Mouse (Mus musculus): ENCODE results near the gene Cdh22.

The Cdh22 gene

DNA sequence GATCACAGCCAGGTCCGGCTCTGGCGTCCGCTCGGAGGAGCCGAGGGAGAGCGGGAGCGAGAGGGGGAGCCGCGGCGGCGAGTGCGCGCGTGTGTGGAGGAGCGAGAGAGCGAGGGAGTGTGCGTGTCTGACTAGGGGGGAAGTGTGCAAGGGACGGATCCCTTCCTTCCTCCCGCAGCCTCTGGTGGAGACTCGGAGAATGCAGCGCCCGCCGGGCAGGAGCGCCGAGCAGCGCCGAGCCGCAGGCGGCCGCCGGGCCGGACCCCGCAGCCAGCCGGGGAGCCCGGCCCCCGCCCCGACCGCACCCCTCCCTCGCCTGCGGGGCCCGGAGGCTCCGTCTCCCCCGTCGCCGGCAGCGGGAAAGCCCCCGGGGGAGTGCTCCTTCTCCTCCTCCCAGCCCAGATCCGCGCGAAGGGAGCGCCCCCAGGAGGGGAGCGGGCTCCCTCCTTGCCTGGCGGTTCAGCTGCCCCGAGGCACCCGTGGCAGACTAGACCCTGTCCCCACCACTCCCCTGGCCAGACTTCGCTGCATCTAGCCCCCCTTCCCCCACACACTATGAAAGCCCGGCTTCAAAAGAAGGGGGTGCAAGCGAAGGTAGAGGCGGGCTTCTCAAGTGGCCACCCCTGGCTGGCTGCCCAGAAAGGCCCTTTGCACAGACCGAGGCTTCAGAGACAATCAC is at the start of gene Cdh22:
TSS of gene Cdh22 (minus strand) at position 241 of the 679 bp plus-strand sequence.
- DNase-seq (ENCODE audit: low spot score) = peak; percentile 80

DNA sequence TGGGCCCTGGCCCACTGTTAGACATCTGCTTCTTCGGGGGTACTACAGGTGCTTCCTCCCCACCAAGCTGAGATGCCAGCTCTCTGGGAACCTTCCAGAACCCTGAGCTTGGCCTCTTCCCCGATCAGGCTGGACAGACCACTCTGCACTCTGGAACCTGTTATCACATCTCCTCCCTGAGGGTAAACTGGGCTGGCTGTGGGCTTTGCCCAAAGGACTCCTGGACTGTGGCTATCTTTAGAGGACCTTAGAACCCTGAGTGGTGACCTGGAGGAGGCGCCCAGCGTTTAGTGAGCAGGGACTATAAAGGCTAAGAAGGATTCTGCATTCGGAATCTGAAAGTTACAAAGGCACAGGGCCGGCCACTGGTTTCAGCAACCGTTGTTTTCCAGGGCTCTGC is 49.7 kb upstream of the Cdh22 start:
- no peak for DNase-seq (ENCODE audit: low spot score)

GRCm38 (mm10) chr2:165283644-165284043 is 49.0 kb upstream of the Cdh22 start:
- DNase-seq (ENCODE audit: low spot score) = no peak

GRCm38 (mm10) chr2:165281779-165282311 is 47.2 kb upstream of the Cdh22 start:
- DNase-seq (ENCODE audit: low spot score) = no peak

DNA sequence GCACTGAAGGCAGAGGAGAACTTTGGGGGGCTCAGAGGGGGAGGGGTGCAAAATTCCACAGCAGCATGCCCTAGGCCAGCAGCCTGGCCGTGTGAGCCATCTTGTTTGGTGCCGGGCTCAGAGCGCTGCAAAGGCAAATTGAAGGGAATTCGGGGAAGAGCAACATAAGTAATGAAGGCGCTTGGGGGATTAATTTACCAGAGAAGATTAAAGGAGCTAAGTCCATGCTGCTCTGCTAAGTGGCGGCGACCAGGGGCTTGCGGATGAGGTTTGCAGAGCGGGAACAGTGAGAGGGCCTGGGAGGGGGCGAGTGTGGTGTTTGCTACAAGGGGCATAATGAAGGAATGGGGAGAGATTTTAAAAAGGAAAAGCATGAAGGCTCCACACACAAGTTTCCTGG is 44.7 kb upstream of the Cdh22 start:
- no peak for DNase-seq (ENCODE audit: low spot score)

GRCm38 (mm10) chr2:165277188-165277740 is 42.6 kb upstream of the Cdh22 start:
- no peak for DNase-seq (ENCODE audit: low spot score)

- DNase-seq (ENCODE audit: low spot score) = peak; percentile 87
Observed at GRCm38 (mm10) chr2:165275824-165276223, 41.2 kb upstream of the Cdh22 start.

GRCm38 (mm10) chr2:165275124-165275640 is 40.5 kb upstream of the Cdh22 start:
- peak; percentile 27 for DNase-seq (ENCODE audit: low spot score)

GRCm38 (mm10) chr2:165273589-165273988 is 38.9 kb upstream of the Cdh22 start:
- no peak for DNase-seq (ENCODE audit: low spot score)

DNA sequence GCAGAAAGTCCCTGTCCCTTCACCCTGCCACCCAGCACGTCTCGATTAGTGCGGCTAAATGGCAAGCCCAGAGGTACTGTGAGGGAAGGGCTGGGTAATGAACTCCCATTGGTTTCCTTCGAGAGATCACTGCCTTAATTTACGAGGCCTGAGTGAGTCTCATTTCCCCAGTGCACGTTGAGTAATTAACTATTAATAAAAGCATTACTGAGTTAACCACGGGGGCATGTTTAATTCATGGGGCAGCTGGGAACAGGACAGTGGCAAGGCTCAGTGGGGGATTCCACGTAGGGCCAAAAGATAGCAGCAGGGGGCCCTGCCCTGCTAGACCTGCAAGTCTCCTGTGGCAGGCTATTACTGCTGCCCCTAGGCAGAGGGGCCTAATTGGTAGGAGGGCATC is 36.7 kb upstream of the Cdh22 start:
- no peak for DNase-seq (ENCODE audit: low spot score)

DNA sequence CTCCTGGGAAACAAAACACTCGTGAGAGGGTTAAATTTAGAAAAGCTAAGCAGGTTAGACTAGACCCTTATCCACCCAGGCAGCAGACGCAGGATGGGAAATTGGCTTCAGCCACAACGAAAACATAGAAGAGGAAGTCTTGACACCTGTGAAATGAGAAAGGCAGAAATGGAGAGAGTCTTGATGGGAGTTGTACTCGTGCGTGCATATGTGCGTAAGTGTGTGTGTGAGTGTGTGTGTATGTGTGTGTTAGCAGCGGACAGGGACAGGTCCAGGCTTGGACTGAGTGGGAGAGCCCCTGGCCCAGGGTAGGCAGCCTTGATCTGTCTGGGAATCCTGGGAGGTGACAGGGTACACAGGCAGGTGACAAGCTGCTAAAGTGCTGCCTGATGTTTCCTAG is 36.2 kb upstream of the Cdh22 start:
- DNase-seq (ENCODE audit: low spot score) = no peak

DNA sequence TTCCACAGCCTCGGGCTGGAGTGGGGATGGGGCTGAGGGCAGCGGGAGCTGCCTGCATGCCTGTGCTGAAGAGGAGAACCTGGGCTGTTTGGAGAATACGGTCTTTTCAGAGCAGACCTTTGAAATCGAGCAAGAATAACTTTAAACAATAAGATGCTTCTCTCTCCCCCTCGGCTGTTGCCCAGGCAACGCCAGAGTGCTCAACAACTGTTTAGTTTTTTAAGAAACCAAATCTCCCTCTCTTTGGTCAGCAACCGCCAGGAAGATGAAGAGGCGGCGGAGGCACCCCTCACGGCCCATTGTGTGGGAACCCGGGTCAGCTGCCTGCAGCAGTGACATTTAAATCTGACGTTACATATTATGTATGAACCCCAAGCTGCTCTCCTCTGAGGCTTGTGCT is 32.1 kb upstream of the Cdh22 start:
- DNase-seq (ENCODE audit: low spot score) = no peak

DNA sequence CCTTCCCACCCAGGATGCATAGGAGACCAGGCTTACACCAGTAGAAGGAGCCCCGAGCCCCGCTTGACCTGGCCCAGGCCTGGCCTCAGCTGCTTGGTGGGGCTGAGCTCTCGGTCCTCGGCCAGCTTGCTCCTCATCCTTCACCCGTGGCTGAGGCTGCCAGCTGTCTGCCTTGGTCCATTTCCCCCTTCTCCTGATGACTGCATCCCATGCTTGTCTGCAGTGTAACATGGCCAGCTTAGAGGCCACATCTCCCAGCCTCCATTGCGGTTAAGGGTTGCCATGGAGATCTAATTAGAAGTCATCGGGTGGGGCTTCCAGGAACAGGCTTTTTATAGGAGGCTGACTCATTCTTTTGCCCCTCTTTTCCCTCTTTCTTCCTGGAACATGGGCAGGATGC is 29.2 kb upstream of the Cdh22 start:
- DNase-seq (ENCODE audit: low spot score) = no peak

- no peak for DNase-seq (ENCODE audit: low spot score)
Observed at GRCm38 (mm10) chr2:165262274-165262990, 27.8 kb upstream of the Cdh22 start.

GRCm38 (mm10) chr2:165259859-165260258 is 25.2 kb upstream of the Cdh22 start:
- DNase-seq (ENCODE audit: low spot score) = no peak

DNA sequence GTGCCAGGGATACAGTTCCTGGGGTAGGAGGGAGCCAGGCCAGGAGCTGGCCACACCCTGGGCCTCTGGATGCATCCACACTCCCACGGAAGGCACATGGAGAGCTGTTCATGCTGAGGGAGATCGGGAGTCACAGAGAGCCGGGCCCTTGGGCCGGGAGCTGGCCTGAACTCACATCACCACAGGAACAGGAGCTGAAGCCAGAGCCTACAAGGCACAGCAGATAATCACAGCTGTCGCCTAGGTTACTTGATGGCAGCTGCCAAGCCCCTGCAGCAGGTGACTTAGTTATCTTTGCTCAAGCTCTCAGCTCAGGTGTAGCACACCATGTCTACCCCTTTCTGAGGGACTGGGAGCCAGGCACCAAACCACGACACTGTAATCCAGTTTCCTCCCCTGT is 23.7 kb upstream of the Cdh22 start:
- no peak for DNase-seq (ENCODE audit: low spot score)

GRCm38 (mm10) chr2:165257151-165257834 is 22.6 kb upstream of the Cdh22 start:
- no peak for DNase-seq (ENCODE audit: low spot score)

DNA sequence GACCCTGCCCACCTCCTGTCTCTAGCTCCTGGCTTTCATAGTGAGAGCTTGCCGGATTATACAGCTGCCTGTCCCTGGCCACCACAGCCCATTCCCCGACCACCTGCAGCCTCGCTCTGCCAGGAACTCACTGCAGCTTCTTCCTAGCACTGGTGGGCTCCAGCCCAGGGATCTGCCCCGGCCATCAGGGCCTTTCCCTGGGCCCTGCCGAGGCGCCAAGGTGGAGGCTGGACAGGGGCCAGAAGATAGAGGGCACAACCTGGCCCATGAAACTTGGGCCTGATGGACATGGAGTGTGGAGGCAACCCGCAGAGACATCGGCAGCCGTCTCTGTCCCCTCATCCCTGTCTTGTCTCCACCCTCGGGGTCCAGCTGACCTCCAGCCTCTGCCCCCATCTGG is 21.6 kb upstream of the Cdh22 start:
- DNase-seq (ENCODE audit: low spot score) = no peak

DNA sequence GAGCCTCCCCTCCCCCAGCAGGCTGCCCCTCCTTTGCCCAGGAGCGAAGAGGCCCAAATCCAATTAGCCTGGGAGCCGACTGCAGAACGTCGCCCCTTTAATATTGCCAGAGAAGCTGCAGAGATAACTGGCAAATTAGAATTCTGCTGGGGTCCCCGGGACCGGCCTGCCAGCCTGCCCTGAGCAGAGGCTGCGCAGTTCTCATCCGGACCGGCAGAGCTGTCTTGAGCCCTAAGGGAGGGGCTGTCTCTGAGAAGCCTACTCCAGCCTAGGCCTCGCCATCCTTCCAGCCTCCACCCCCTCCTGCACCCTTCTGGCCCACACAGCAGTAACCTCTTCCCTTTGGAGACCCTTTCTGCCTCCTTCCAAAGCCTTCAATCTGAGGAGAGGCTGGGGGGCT is 19.2 kb upstream of the Cdh22 start:
- no peak for DNase-seq (ENCODE audit: low spot score)

DNA sequence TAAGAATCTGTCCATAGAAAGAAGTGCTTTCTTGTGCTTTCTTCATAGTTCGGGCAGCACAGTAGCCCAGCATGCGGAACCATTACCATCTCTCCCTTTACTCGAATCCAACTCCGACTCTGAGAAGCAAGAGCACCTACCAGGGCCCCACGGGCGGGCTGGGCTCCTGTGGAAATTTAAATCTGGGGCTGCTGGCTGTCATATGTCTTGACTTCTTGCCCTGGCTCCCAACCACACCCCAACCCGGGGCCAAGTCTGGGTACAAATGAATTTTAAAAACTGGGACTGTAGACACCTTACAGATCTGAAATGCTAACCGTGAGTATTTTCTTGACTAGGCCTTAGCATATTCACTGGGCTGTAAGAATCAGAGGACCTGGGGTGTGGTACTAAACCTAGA is 18.6 kb upstream of the Cdh22 start:
- no peak for DNase-seq (ENCODE audit: low spot score)

DNA sequence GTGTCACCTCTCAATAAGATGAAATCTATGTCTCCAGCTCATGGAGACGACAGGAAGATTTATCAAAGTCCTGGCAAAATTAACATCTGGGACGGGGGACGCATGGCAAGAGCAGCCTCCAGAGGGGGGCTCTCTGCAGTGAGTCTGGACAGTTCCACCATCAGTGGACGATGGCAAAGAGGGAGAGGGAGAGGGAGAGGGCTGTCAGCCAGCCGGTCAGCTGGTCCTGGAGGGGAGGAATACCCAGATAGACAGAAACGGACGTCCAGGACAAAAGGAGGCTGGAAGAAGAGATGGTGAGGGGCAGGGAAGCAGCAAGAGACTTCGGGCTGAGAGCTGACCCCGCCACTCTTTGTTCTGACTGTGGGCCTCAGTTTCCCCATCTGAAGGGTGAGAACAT is 18.1 kb upstream of the Cdh22 start:
- DNase-seq (ENCODE audit: low spot score) = no peak

DNA sequence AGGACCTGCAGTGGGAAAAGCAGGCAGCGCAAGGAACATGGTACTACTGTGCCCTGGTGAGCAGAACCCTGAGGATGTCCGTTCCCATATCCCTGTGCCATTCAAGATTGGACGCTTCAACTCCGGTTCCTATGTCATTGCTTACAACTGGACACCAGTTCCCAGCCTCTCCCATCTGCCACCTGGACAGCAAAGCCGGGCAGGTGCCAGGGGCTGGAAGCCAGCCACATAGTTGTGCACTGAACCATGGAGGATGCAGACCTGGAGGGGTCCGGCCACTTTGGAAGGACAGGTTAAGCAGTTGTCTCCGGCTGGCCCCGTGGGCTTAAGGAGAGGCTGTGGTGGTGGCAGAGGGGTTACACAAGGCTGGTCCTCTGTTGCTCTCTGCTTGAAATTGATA is 17.7 kb upstream of the Cdh22 start:
- no peak for DNase-seq (ENCODE audit: low spot score)
